Mouse (Mus musculus): ENCODE data around the gene Ddx41.

- TF ChIP-seq CTCF (IDR thresholded peaks at IDR 0.05; ENCODE audit: control insufficient read depth, insufficient read depth, insufficient replicate concordance, low read depth, low read length) (no peak), POLR2A (IDR thresholded peaks at IDR 0.05; ENCODE audit: control insufficient read depth, low read depth, low read length) (no peak)
Measured at GRCm38 (mm10) chr13:55504390-55504789, 32.1 kb downstream of the Ddx41 start.

Measured in testis, adult 2 months (tissue).